Mouse (Mus musculus) kidney, postnatal 4 days (tissue): Measurements from ENCODE around the gene Syt16.

Experiments
- DNase-seq, 2 experiments: peaks; one replicate each; pipeline ENCODE4 v3.0.0; 2021; ENCODE audit warnings: mixed read lengths in 2 of 2

Gene Syt16

DNA sequence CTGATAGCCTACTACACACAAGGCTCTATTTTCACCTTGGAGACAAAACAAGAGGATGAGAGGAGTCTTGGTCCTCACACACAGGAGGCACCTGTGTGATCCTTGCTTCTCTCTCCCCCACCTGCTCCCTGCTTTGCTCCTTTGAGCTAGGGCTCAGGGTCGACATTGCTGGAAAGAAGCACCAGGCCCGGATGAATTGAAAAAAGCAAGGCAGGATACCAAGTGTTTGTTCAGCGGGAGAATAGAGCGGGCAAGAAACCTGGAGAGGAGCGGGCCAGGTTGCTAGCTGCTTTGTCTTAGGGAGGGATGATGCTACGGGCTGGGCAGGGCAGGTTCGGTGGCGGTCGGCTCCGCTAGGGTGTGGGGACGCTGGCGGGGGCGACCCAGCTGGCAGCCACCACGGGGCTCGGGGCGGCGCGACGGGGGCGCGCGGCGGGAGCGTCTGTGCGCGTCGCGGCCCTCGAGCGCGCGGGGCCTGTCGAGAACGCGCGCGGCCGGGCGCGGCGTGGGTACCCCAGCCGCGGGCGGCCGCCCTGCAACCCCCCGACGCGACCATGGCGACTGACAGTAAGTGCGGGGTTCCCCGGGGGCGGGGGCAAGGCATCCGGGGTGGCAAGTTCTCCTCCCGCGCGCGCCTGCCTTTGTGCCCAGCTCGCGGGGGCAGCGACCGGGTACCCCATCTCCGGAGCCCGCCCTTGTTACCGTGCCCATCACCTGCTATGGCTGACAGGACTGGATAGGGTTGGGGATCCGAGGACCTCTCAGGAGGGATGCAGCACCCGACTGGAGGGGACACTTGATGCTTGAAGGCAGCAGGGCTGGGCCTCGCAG is at the start of gene Syt16:
Syt16 (plus strand) TSS at position 365 of the 831 bp plus-strand sequence.
- DNase-seq: peak in 1 of 2 experiments; percentile 17

DNA sequence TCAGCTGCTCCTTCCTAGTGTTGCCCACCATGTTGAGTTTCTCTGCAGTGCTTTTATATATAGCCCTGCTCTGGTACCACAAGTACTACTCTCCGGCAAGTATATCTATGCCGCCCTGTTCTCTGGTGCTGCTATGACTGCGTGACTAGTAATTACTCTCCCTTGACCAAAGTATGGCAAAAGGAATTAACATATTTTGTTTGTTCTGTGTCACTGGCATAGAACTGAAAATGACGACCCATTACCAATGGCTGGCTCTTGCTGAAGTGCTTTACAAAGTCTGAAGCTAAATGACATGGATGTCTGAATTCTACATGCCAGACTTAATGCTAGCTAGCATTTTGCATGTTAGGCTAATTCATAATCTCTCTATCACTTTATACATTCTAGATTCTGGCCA is 49.0 kb upstream of the Syt16 start:
- no peak for DNase-seq

DNA sequence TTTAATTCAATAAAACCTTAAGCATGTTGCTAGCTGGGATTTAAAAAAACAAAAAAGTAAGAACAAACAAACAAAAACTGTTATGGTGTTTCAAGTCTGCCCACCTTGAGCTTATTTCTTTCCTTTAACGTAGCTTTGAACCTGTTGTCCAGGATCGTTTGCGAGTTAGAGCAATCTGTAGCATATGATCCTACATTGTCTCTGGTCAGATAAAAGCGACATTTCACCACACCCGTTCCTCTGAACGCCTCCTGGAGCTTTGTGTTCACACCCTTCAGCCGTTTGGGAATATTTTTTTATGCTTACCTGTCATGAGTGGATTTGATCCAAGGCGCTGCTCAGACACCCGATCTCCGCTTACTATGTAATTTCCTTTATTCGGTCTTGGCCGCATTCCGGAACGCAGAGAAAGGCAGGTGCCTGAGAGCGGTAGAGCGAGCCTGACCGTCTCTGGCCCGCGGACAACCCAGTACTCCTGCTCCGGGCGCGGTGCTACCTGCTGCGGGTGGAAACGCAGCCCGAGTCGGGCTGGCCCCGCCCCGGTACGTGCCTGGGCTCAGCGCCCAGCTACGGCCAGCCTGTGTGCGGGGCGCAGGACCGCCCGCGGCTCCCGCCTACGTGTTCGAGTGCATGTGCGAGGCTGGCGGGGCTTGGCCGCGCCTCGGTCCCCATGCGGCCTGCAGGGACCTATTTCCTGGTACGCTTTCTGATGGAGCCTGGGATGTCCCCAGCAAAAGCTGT is 48.0 kb upstream of the Syt16 start:
- DNase-seq: peak; percentile 52 to 71

DNA sequence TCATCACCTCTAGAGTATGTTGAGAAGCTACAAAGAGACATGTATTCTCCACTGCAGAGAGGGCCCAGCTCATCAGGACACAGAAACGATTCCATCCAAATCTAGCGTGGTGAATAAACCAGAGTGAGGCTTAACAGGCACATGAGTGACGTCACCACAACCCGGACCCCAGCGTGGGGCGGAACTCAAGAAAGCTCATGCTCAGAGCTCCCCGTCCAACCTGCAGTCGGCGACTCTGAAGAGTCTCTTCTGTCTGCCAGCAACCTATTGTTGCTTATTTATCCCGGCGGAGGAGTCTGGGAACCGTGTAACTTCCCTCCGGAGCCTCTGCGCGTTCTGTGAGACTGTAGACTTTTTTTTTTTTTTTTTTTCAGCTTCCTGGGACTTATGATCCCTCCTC is 44.6 kb upstream of the Syt16 start:
- peak; percentile 58 to 74 for DNase-seq

DNA sequence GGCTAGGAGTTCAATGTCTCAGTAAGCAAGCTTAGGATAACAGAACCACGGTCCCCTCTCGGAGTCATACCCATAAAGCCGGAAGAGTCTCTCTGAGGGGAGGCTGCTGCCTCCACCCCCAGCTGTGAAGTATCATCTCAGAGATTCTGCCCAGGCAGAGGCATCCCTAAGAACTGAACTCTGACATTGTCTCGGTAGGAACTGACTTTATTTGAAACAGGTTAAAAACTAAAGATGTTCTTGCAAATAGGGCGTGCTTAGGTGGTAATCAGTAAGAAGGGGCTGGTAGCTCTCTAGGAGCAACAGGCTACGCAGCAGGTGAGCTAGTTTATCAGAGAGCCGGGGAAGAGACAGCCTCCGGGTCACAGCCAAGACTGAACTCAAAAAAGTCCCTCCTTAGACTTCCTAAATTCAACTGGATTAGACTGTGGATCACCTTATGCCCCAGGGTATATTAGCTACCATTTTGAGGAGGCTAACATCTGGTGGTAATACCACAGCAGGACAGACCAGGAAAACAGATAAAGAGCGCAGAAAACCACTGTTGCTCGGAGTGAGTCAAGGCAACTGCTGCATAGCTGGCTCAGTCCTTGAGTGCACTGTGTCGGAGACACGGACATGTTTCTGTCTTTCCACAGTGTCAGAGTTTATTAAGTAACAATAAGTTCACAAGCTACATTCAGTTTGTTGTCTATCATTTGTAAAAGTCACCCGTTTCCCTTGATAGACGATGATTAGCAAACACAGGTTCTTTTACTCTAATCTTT is 43.9 kb upstream of the Syt16 start:
- no peak for DNase-seq

DNA sequence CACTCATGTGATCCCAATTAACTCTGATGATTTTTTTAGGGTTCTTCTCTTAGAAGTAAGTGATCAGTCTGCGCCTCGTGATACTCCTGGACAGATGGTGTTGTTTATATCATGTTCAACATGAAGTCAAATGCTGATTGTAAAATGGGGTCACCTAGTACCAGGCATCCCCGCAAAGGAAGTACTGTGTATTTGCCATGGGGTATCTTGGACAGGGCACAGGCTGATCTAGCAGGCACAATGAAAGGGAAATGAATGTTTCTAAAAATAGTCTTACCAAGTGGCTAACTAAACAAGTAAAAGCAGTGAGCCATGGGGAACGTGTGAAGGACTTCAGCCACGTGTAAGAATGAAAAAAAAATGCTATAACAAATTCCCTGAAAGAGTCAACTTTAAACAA is 42.7 kb upstream of the Syt16 start:
- DNase-seq: no peak

DNA sequence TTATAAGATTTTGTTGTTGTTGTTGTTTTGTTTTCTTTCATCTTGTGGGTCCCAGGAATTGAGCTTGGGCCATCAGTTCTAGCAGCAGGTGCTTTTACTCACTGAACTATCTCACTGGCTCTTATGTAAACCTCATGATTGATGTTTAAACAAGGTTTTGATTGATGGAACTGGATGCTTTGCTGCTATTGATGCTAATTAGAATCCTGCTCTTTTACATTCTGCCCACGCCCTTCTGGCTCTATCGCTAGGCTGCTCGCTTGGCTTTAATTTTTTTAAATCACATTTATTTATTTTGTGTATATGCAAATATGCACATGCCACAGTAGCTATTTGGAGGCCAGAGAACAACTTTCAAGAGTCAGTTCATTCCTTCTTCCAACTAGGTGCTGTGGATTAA is 39.8 kb upstream of the Syt16 start:
- DNase-seq: no peak

DNA sequence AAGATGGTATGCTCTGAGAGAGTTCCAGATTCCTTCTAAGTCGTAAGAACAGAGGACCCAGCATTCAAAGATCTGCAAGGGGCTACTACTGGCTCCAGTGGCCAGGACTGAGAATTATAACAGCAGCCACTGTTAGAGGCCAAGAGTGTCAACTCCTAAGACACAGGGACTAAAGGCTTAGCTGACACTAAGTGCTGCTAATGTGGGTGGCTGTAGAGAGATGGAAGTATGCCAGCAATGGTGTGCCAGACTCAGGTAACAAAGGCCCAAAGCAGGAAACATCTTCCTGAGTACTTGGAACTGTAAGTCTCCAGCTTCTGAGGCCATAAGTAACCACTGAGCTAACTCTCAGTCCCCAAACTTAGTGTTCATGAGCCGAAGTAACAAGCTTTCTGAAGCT is 38.6 kb upstream of the Syt16 start:
- no peak for DNase-seq

DNA sequence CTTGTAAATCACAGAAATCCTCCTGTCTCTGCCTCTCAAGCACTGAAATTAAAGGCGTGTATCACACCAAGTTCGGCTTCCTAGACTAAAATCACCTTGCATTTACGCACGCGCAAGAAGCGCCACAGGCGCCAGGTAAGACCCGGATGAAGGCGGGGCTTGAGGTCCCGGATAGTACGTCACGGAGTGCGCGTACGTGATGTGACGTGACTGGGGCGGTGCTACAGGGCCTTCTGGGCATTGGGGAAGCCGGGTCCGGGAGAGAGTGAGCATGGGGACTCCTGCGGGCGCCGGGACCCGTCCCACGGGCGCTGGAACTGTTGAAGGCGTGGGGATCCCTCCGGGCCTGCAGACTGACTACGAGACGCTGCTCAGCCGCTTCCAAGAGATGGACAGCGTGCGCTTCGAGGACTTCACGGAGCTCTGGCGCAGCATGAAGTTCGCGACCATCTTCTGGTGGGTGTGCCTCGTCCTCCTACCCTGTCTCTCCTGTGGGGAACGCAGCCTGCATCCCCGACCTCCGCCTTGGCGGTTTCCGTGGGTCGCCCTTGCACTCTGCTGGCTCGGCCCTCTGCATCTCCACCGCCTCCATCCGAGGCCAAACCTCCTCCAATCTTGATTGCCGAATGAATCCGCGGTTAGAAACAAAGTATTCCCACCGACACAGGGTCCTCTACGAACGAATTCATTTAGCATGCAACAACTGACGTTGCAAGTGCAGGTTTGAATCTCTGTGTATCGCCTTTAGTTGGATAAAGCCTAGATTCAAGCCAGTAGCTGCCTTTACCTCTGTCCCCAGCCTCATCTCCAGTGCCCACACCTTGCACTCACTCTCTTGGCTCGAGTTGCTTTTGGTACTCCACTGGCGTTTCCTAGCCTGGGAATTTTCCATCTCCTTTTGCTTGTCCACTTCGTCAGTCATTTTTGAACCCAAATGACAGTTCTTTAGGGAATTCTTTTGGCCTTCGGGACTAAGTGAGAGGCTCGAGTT is 32.9 kb upstream of the Syt16 start, which contains the start of gene Snapc1:
Snapc1 (plus strand) TSS at position 191 of the 991 bp plus-strand sequence.
- peak; percentile 98 for DNase-seq

DNA sequence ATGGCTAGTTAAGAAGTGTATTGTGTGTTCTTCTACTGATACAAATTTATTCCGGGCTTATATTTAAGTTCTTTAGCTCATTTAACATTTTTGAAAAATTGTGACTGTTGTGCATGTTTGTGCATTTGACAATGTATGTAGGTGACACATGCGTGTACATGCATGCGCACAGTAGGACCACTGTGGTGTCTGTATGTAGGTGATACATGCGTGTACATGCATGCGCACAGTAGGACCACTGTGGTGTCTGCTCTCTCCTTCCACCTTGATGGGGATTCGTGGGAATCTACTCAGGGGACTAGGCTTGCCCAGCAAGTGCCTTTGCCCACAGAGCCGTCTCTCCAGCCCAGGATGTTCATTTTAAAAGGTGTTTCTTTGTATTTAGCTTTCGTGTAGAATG is 28.3 kb upstream of the Syt16 start:
- DNase-seq: no peak

DNA sequence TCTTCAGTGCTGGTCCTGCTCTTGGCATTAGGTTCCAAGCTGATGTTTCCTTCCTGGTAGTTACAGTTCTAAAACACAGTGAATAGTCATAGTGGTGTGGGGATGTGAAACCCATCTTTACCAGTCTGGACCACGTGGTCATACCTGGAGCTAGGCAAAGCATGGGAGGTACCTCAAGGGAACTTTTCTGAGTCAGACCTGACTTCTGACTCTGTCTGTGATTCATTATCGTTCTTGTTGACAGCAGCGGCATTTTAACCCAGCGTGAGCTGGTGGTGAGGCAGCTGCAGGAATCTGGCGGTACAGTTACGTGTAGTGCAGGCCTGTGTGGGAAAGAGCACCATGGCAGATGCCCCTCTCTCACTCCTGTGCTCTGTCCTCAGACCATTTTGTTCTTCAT is 22.9 kb upstream of the Syt16 start:
- DNase-seq: no peak

DNA sequence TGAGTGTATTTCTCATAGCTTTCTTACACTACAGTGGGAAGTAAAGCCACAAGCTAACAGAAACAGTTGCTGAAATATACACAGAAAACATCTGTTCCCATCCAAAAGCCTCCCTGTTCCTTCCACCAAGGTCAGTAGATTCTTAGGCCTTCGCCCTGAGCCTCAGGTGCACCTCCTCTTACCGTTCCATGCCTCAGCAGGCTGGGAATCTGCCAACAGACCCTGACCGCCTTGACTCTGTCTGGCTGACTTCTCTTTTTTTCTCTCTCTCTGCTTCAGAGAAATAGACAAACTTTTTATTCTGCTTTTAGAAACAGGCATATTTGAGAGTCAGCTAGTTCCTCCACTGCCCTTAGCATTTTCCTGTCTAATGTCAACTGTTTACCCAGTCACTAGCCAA is 19.3 kb upstream of the Syt16 start:
- peak; percentile 44 to 62 for DNase-seq

DNA sequence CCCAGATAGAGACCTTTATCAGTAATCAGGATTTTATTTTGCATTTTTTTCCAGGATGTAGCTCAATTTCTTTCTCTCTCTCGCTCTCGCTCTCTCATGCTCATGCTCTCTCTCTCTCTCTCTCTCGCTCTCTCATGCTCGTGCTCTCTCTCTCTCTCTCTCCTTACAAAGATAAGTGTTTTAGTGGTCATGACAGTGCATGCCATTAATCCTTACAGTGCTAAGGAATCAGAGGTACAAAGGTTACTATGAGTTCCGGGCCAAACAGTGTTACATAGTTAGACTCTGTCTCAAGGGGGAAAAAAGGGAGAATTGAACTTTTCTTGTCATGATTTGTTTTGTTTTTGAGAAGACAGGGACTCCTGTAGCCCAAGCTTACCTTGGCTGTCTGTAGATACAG is 17.8 kb upstream of the Syt16 start:
- no peak for DNase-seq

DNA sequence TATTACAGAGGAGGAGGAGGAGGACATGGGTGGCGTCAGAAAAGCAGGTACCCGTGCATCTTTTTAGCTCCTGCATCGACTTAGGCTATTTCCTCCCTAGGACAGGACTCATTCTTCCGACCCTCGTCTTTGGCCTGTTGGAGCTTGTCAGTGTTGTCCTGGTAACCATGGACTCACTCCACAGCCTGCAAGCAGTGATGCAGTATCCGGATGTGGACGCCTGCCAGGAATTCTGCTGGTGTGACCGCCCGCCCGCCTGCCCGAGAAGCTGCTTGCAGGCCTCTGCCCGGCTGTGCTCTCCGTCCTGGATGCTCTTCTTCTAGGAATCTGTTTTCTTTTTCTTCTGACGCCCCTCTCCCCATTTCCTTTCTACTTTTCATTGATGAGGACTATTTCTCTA is 14.9 kb upstream of the Syt16 start:
- DNase-seq: peak; percentile 86 to 90

DNA sequence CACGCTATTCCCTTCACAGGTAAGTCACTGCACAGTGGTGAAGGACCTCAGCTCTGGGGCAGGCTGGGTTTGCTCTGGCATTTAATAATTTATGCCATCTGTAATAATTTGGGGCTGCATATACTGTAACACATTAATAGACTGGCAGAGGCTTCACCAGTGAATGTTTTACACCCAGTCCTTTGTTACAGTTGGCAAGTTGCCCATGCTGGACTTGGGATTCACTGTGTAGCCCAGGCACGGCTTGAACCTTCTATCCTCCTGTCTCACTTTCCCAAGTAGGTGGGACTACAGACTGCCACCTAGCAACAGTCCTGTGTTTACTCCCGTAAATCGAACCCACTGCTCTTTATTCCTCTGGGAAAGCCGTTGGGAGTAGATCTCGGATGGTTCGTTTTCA is 11.2 kb upstream of the Syt16 start:
- DNase-seq: peak; percentile 15 to 50

DNA sequence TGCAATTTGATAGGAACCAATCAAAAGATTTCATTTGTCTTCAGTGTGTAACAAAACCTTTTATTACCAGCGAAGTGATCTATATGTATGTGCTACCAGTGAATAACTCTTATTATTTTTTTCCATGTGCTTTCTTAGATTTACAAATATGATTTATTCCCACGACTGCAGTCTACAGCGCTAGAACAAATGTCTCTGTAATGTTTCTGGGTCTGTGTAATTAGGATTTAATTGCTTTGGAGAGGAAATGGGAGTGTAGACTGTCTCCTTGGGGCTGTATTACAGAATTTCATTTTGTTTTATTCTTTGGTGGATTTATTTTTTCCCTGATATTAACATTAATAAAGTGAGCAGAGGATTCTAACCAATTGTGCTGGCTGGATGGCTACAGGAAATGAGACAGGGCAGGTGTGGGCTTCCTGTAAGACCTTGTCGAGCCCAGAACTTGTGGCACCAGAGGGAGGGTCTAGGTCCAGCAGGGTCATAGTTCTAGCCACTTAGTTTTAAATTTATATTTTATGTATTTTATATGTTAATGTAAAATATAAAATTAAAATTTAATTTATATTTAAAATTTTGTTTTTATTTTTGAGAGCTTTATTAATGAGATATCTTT is 9.0 kb upstream of the Syt16 start:
- DNase-seq: no peak

DNA sequence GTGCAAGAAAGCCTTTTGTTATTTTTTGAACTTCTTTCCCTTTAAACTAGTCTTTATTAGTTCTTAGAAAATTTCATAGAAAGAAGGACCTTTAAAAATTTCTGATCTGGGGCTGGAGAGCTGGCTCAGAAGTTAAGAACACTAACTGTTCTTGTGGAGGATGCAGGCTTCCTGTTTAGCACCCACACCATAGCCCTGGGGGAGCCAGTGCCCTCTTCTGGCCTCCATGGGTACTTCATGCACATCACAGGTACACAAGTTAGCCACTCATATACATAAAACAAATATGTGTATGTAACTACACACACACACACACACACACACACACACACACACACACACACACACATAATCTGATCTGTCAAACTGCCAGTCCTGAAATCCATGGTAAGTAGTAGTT is 7.9 kb upstream of the Syt16 start:
- peak; percentile 70 to 74 for DNase-seq

DNA sequence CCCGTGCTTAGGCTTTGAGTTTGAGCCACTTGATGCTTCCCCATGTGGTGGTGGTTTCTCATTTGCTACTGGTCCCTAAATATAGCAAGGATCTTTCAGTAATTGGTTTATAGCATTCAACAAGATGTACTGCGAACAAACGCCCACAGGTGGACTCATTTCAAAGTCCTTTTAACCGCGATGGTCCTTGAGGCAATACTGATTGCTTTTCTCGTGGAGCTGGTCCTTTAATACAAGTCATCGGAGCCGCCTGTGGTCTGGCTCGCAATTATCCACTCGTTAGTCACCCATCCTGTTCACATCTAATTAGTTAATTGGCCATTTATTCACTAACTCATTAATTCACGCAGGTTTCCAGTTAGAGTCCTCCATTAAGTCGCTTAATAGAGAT is 560 bp upstream of the Syt16 start:
- no peak for DNase-seq

DNA sequence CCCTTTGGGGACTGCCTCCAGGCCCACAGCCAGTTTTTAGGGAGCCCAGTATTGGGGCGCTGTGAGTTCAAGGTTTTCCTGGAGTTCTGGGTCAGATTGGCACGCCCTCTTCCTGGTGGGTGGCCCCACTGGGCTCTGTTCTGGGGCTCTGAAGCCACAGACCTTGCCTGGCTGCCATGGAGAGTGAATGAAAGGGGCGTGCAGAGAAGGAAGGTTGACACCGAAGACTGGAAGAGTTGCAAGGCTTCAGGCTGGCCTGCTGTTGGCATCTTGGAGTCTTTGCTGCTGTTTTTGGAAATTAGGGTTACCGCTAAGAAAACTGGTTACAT is 631 bp downstream of the Syt16 start:
- DNase-seq: no peak

DNA sequence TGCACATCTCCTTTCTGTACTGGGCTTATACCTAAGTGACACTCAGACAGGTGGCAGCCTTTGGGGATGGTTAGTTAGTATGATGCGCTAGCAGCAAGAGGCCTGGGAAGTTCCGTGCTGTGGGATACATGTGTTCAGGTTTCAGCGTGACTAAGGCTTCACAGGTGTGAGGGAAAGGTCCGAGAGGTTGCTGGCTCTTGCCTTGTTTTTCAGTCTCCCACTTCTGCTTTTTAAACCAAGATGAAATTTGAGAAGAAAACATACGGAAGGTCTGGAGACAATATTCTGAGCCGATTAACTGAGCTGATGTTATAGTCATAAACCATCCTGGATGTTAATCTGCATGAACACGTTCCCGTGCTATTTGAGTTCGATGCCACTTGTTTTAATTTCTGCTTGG is 5.0 kb downstream of the Syt16 start:
- DNase-seq: no peak

DNA sequence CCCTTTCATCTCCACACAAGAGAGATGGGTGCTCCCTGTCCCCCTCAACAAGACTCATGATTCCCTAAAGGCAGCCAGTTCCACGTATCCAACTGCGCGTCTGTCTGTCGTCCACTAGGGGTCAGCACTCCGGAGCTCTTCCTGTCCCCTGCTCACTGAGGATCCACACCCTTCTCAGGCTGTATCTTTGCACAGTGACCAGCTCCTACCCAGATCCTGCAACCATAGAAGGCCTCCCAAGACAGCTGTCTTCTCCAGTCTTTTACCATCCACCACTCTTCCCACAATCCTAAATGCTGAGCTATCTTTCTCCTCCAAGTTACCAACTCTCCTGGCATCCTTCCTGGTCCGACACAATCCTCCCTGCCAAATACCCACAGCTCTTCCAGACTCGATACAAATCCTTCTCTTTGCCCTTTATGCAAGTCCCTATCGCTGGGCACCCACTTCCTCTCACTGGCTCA is 12.0 kb downstream of the Syt16 start:
- DNase-seq: peak; percentile 49 to 59

DNA sequence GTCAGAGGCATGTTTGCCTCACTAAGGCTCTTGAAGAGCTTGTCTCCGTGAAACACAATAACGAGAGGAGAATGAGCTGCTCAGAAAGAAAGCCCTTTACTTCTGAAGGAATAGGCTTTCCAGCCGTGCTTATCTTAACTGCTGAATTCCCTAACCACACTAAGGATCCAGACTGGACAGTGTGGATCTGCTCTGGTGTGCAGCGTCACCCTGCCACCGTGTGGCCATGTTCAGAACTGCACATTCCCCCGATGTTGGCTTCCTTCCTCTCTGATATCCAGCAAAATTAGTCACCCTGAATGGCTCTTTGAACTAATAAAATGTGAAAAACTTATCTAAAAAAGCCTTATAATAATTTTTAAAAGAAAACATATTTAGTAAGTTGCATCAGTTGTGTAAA is 16.3 kb downstream of the Syt16 start:
- peak; percentile 90 to 91 for DNase-seq
